Mouse (Mus musculus) spleen, adult 2 months (tissue): ENCODE results near the gene Gm21863.
"Not testable (repeated sequence)": the region's sequence is repeated elsewhere in the genome, so short reads cannot be mapped to it uniquely, and the experiment has no call there.

Experiments
- CTCF ChIP-seq: fragments of 200-500 bp; IDR thresholded peaks from 2 replicates; pipeline ENCODE4 v1.5.1; 2011; ENCODE audit warnings: mild to moderate bottlenecking, inconsistent platforms; ENCODE audit not compliant: insufficient read depth, insufficient read length, insufficient replicate concordance; ENCODE audit errors: extremely low read depth
- POLR2A ChIP-seq: fragments of 200-500 bp; IDR thresholded peaks from 2 replicates; pipeline ENCODE4 v1.6.1; 2011; ENCODE audit warnings: low read depth, low read length, inconsistent platforms

- not testable (repeated sequence) for TF ChIP-seq CTCF, POLR2A
Measured at GRCm38 (mm10) chr12:19953869-19954555, at the start of gene Gm21863.
